Mouse (Mus musculus) forebrain, embryonic 11.5 days (tissue): ENCODE measurements around the gene Myt1l. TPM values are rescaled to one million over a fixed set of nuclear protein-coding genes. Genes with fewer than 3 reads are reported as not detected.

Experiments used
- ATAC-seq: fragments of 200-750 bp; cut with Nextera tagmentation; replicated peaks from 2 replicates; pipeline ENCODE4 v1.8.0; 2017; ENCODE audit warnings: moderate TSS enrichment; ENCODE audit not compliant: low FRiP score
- DNase-seq: peaks from one replicate; pipeline ENCODE4 v3.0.0-alpha.2; 2017; ENCODE audit warnings: low spot score
- H3K27ac ChIP-seq: fragments of 300-500 bp; sonication (generic); 2 replicates; pipeline ENCODE4 v1.5.1; 2014; ENCODE audit warnings: low read depth, low read length
- H3K27me3 ChIP-seq: fragments of 300-500 bp; sonication (generic); 2 replicates; pipeline ENCODE4 v1.6.1; 2014; ENCODE audit warnings: mild to moderate bottlenecking, low read length, mixed read lengths; ENCODE audit not compliant: control insufficient read depth, insufficient read depth
- H3K36me3 ChIP-seq: fragments of 300-500 bp; sonication (generic); 2 replicates; pipeline ENCODE4 v1.6.1; 2014; ENCODE audit warnings: mild to moderate bottlenecking, low read length, moderate library complexity, mixed read lengths; ENCODE audit not compliant: control insufficient read depth, insufficient read depth
- H3K4me1 ChIP-seq: fragments of 300-500 bp; sonication (generic); replicated peaks from 2 replicates; pipeline ENCODE4 v1.6.1; 2014; ENCODE audit warnings: low read length, mixed read lengths; ENCODE audit not compliant: control insufficient read depth, insufficient read depth
- H3K4me2 ChIP-seq: fragments of 300-500 bp; sonication (generic); 2 replicates; pipeline ENCODE4 v1.6.1; 2014; ENCODE audit warnings: low read depth, mild to moderate bottlenecking, low read length, moderate library complexity, mixed read lengths; ENCODE audit not compliant: severe bottlenecking
- H3K4me3 ChIP-seq: fragments of 300-500 bp; sonication (generic); 2 replicates; pipeline ENCODE4 v1.5.1; 2014; ENCODE audit warnings: low read depth, low read length
- H3K9ac ChIP-seq: fragments of 300-500 bp; sonication (generic); 2 replicates; pipeline ENCODE4 v1.6.1; 2014; ENCODE audit warnings: low read length
- H3K9me3 ChIP-seq: fragments of 300-500 bp; sonication (generic); 2 replicates; pipeline ENCODE4 v1.6.1; 2016; ENCODE audit warnings: low read length, mixed read lengths; ENCODE audit not compliant: control insufficient read depth
- WGBS: fragments of 180-500 bp; shearing (Covaris S2); extraction: QIAGEN DNeasy Blood & Tissue Kit; methylation state at CpG from one replicate; pipeline ENCODE4 v1.1.7; 2014; 5-methylcytosine and 5-hydroxymethylcytosine counted together
- polyA plus RNA-seq: library from polyadenylated mRNA; unstranded; fragments of >200 nt; fragmentation: Nextera tagmentation; extraction: Ambion mirVana; gene quantifications from 2 replicates; pipeline ENCODE4 v1.2.1, GENCODE M21; 2014

Myt1l gene
- polyA plus RNA-seq, 1 experiment from 2014 or later = 18.7 TPM

DNA sequence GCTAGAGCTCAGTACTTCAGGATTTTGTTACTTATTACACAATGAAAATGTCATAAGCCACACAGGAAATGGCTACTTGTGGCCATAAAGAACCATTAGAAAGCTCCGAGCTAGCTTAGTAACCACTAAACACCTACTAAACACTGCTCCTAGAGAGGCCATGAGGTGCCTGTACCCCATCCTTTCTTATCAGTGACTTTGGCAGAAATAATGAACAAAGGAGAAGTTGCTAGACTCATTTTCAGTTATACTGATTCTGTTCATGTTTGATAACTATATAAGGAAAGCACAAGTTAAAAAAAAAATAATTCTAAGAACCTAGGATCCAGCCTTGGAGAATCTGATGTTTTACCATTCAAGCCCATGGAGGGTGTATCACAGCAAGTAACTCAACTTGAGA is 278.2 kb downstream of the Myt1l start:
- Histone ChIP-seq H3K4me1 (no peaks in the 10 kb centered on the region), H3K27me3 (no peaks in the 10 kb centered on the region), H3K9me3 (no peaks in the 10 kb centered on the region), H3K9ac (no peak overlapping the region), H3K4me2 (no peak overlapping the region), H3K27ac (no peak overlapping the region), H3K4me3 (no peak overlapping the region), H3K36me3 (no peaks in the 10 kb centered on the region)
- 75% methylated on average over 1 of the region's 1 CpGs for WGBS
- no peak for ATAC-seq
- no peak for DNase-seq

DNA sequence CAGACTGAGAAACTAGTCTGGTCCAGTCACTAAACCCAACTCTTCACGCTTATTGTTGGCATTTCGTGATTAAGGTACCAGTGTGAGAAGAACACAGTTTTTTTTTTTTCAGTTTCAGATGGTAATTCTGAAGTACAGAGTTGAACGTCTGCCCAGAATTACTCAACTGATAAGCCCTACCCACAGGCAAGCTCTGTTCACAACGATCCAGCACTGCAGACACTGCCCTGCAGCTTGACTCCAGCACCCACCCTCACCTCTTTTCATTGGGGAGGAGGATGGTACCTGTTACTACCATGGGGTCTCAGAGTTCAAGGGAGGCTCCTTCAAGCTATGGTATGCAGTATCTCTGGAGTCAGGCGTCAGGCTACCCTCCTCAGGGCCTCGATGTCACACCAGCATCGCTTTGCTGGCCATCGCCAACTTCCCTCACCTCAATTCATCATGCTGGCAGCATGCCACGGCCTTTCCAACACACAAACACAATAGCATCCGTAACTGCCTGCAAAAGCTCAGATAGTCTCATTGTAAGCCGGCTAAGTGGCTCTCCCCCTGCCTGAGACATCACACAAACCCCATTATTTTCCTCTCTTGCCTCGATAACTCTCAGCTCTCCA is 281.5 kb downstream of the Myt1l start:
- ATAC-seq = no peak

DNA sequence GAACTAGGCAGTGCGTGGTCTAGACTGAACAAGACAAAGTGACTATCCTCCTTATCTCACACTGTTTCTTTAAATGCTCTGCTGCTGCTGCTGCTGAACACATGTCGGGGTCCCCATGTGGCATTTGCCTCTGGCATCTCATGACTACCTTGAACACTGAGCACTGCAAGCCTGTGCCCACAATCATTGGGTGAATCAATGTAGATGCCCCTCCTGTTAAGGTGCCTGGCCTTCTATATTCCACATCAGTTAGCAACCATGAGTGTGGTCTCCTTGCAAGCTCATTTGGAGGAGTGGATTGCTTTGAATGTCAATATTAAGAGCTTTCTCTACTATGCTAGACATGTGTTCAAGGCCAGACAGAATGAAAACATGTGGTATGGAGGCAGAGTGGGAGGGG is 287.3 kb downstream of the Myt1l start:
- 85% methylated on average over 2 of the region's 2 CpGs for WGBS
- Histone ChIP-seq H3K27me3 (no peaks in the 10 kb centered on the region), H3K9me3 (no peaks in the 10 kb centered on the region), H3K27ac (0 out of 2 replicates have a peak overlapping the region, but pooled peaks have one; percentile 18), H3K9ac (no peak overlapping the region), H3K4me3 (no peak overlapping the region), H3K4me1 (peaks cover 3% of the 10 kb centered on the region; the same call in 1 of the 2 replicates), H3K36me3 (no peaks in the 10 kb centered on the region), H3K4me2 (no peak overlapping the region)
- ATAC-seq (no peak), DNase-seq (no peak)

More for the DNA sequence above, 281.5 kb downstream of the Myt1l start:
- H3K27me3 ChIP-seq = no peaks in the 10 kb centered on the region
- no peak overlapping the region for H3K4me3 ChIP-seq
- 58% methylated on average over 12 of the region's 12 CpGs for WGBS
- no peak overlapping the region for H3K4me2 ChIP-seq
- no peak overlapping the region for H3K27ac ChIP-seq
- no peak for DNase-seq
- no peaks in the 10 kb centered on the region for H3K9me3 ChIP-seq
- no peak overlapping the region for H3K9ac ChIP-seq
- H3K36me3 ChIP-seq = no peaks in the 10 kb centered on the region
- no peaks in the 10 kb centered on the region; the same call in 1 of the 2 replicates for H3K4me1 ChIP-seq

DNA sequence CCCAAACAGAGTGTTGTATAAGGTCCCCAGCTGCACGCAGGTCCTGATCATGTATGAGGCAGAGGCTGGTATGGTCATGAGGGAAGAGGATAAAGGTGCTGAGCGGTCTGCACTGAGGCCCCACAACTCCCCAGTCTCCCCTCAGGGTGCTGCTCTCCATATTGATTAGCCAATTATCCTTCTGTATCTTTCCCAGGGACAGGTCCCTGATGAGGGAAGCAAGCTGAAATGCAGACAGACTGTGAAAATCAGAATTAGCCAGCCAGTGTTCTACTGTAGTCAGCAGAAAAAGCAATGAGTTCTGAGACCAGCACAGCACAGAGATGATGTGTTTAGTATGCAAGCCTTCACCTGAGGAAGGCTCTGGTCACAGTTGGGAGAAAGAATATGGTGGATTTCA is 287.9 kb downstream of the Myt1l start:
- peaks cover 3% of the 10 kb centered on the region; the same call in 1 of the 2 replicates for H3K4me1 ChIP-seq
- ATAC-seq (no peak), DNase-seq (no peak)
- H3K36me3 ChIP-seq = no peaks in the 10 kb centered on the region
- WGBS = 80% methylated on average over 2 of the region's 2 CpGs
- H3K27me3 ChIP-seq = no peaks in the 10 kb centered on the region
- 0 out of 2 replicates have a peak overlapping the region, but pooled peaks have one; percentile 6 for H3K27ac ChIP-seq
- H3K9me3 ChIP-seq = no peaks in the 10 kb centered on the region
- no peak overlapping the region for H3K4me2 ChIP-seq
- H3K4me3 ChIP-seq = no peak overlapping the region
- no peak overlapping the region for H3K9ac ChIP-seq

DNA sequence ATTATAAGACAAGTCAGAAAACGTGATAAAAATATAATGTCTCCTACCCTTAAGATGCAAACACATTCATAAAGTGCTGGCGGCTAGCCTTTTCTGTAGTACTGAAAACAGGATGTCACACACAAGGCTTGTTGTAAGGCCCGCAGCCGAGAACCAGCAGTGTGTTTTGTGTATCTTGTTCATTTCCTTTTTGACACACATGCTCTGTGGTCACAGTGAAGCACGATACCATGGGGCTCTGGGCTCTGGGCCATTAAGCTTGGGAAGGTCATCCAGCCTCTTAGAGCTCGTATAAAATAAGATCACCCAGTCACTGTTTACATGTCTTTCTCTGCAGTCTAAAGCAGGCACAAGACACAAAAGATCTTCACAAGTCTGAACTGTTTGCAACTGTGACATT is 288.6 kb downstream of the Myt1l start:
- Histone ChIP-seq H3K9ac (no peak overlapping the region), H3K27me3 (no peaks in the 10 kb centered on the region), H3K27ac (no peak overlapping the region), H3K4me1 (peaks cover 3% of the 10 kb centered on the region; the same call in 1 of the 2 replicates), H3K4me2 (no peak overlapping the region), H3K4me3 (no peak overlapping the region), H3K9me3 (no peaks in the 10 kb centered on the region), H3K36me3 (no peaks in the 10 kb centered on the region)
- WGBS = 80% methylated on average over 6 of the region's 6 CpGs
- ATAC-seq (no peak), DNase-seq (no peak)

DNA sequence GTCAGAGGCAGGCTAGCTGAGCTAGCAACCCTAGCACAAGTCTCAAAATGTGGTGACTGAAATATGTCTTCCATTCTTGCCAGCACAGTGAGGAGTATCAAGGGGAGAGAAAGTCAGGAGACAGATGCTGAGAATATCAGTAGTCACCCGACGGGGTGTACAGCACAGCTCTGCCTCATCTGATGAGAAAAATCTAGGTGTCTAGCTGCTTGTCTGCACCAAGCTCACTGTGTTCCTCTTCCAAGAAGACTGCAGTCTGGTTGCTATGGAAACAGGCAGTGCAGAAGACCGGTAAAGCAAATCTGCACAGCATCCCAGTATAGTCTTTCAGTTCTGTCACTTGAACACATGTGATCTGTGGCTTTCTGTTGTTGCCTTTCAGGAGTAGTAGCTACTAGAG is 294.0 kb downstream of the Myt1l start:
- 62% methylated on average over 3 of the region's 3 CpGs for WGBS
- Histone ChIP-seq H3K4me2 (no peak overlapping the region), H3K4me1 (0 out of 2 replicates have a peak, but pooled peaks cover 2% of the 10 kb centered on the region), H3K4me3 (no peak overlapping the region), H3K27me3 (no peaks in the 10 kb centered on the region), H3K36me3 (no peaks in the 10 kb centered on the region), H3K27ac (no peak overlapping the region), H3K9ac (no peak overlapping the region), H3K9me3 (no peaks in the 10 kb centered on the region)
- no peak for DNase-seq
- no peak for ATAC-seq

DNA sequence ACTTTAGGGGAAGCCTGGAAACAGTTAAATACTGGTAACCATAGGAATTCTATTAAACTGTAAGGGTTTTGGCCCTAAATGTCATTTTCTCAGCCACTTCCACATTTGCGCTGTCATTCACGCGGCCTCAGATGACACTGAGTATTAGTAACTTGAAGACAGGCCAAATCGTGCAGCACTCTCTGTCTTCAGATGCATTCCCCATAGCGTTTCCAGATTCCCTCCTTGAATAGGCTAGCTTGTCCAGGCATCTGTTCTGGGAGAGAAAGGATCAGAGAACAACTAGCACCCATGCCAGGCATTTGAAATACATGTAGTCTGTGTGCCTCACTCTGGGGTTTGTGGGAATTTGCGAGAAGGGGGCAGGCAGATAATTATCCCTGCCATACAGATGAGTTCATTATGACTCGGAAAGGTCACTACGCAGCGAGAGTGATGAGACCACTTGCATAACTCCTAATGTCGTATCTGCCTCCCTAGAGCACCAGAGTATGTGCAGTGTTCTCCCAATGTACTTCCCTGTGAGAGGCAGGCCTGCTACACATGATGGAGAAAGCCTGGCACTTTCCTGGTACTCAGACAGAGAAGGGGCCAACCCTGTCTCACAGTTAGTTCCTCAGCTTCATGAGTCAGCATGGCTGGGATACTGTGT is 295.7 kb downstream of the Myt1l start:
- no peaks in the 10 kb centered on the region for H3K9me3 ChIP-seq
- H3K27ac ChIP-seq = no peak overlapping the region
- 0 out of 2 replicates have a peak, but pooled peaks cover 2% of the 10 kb centered on the region for H3K4me1 ChIP-seq
- H3K36me3 ChIP-seq = no peaks in the 10 kb centered on the region
- no peak overlapping the region for H3K4me3 ChIP-seq
- no peak overlapping the region for H3K9ac ChIP-seq
- no peak overlapping the region for H3K4me2 ChIP-seq
- WGBS = 89% methylated on average over 10 of the region's 10 CpGs
- H3K27me3 ChIP-seq = no peaks in the 10 kb centered on the region
- DNase-seq (no peak), ATAC-seq (no peak)

DNA sequence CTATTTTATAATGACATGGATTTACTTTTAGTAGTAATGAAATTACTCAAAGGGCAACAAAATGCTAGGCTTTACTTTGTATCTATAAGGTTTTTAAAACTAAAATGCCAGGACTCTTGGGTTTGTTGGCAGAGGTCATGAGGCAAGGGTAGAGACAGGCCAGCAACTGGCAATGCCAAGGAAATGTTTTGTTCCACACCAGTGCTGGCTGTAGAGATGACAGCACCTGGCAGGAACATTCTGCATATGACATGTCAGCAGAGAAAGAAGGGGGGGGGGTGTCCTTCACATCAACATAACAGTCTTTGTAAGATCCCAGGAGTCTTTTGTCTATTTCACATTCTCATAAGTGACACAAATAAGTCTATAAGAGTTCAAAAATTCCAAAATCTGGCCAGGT is 302.4 kb downstream of the Myt1l start:
- Histone ChIP-seq H3K4me3 (no peak overlapping the region), H3K9ac (no peak overlapping the region), H3K36me3 (no peaks in the 10 kb centered on the region), H3K9me3 (no peaks in the 10 kb centered on the region), H3K27me3 (no peaks in the 10 kb centered on the region), H3K27ac (no peak overlapping the region), H3K4me1 (0 out of 2 replicates have a peak, but pooled peaks cover 3% of the 10 kb centered on the region), H3K4me2 (no peak overlapping the region)
- no peak for ATAC-seq
- no peak for DNase-seq

DNA sequence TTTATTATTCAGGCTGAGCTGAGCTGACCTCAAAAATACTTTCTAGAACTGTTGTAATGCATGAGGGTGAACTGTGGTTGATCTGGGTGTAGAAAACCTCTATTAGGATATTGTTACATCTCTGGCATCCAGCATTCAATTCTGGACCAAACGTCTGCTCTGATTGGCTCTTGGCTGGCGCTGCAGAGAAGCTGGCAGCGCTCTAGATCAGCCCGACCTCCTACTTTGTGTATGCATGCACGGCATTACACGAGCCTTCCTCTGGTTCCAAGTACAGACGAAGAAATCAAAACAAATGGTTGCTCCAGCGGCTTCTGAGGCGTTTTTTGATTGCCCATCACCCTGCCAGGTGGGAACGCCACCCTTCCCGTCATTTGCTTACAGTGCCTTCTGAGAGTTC is 303.2 kb downstream of the Myt1l start:
- Histone ChIP-seq H3K27ac (no peak overlapping the region), H3K4me3 (no peak overlapping the region), H3K36me3 (no peaks in the 10 kb centered on the region), H3K27me3 (no peaks in the 10 kb centered on the region), H3K9ac (no peak overlapping the region), H3K4me1 (0 out of 2 replicates have a peak, but pooled peaks cover 3% of the 10 kb centered on the region), H3K4me2 (no peak overlapping the region), H3K9me3 (no peaks in the 10 kb centered on the region)
- DNase-seq (no peak), ATAC-seq (no peak)
- 86% methylated on average over 11 of the region's 11 CpGs for WGBS
